In the genomic region with DNA sequence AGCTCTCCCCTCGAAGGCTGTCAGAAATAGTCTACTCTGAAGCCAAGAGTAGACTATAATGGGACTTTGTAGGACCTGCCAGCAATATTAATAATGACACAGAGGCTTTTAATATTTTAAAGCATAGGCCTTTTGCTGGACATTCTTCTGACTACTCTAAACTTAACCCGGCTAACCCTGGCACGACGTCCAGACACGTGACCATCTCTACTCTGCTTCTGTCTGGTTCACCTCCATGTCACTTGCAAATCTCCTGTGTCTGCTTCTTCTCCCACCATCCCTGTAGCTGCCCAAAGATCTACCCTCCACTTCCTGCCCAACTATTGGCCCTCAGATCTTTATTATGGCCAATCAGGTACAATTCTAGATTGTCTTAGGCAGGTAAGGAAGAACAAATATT, we compare ENCODE assay signal across 23 mouse cellular contexts. TPM values are rescaled to one million over a fixed set of nuclear protein-coding genes. Genes with fewer than 3 reads are reported as not detected.
DNase-seq lines count a peak whose midpoint lies in the region; ATAC-seq and TF ChIP-seq lines count a peak whose summit lies in the region.
"Had no signal": no experiment of that assay in that cellular context is flagged by ENCODE, and none has a peak within 500 bp of the region (broad histone marks: within the 10 kb centered on the region; RNA-seq: fewer than 3 reads in every experiment).

No protein-coding gene starts in this region.

- no peak overlapping the region for H3K4me3 ChIP-seq in heart, embryonic 15.5 days
- no peak overlapping the region for H3K4me3 ChIP-seq in heart, postnatal 0 days (ENCODE audit: low read depth, low read length)
- H3K4me3 ChIP-seq in heart, embryonic 12.5 days, result no peak overlapping the region
- H3K4me3 ChIP-seq: embryonic facial prominence, embryonic 10.5 days; embryonic facial prominence, embryonic 12.5 days; forebrain, embryonic 13.5 days; forebrain, embryonic 15.5 days had no signal

- H3K4me2 ChIP-seq in heart, embryonic 15.5 days, result no peak overlapping the region
- no peak overlapping the region for H3K4me2 ChIP-seq in heart, postnatal 0 days (ENCODE audit: low read depth, low read length)
- no peak overlapping the region for H3K4me2 ChIP-seq in heart, embryonic 12.5 days
- H3K4me2 ChIP-seq: embryonic facial prominence, embryonic 12.5 days; forebrain, embryonic 13.5 days; forebrain, embryonic 15.5 days had no signal

- TF ChIP-seq CTCF in heart, postnatal 0 days (IDR thresholded peaks at IDR 0.05; ENCODE audit: low read depth), result no peak

- H3K27ac ChIP-seq in heart, embryonic 15.5 days, result peak overlapping the region; percentile 46
- H3K27ac ChIP-seq in heart, postnatal 0 days (ENCODE audit: low read depth), result peak overlapping the region; percentile 56
- H3K27ac ChIP-seq in heart, embryonic 12.5 days (ENCODE audit: poor library complexity, severe bottlenecking), result no peak overlapping the region
- H3K27ac ChIP-seq: embryonic facial prominence, embryonic 10.5 days; embryonic facial prominence, embryonic 12.5 days; forebrain, embryonic 13.5 days; forebrain, embryonic 15.5 days had no signal

- intact Hi-C loops in heart, postnatal 25 days (cut with DNase I), result no loop called here

- no peaks in the 10 kb centered on the region for H3K36me3 ChIP-seq in heart, embryonic 15.5 days
- H3K36me3 ChIP-seq in heart, postnatal 0 days (replicated peaks; ENCODE audit: control insufficient read depth, insufficient read depth, low read length), result no peaks in the 10 kb centered on the region
- H3K36me3 ChIP-seq in heart, embryonic 12.5 days, result no peaks in the 10 kb centered on the region
- H3K36me3 ChIP-seq: embryonic facial prominence, embryonic 10.5 days; embryonic facial prominence, embryonic 12.5 days; forebrain, embryonic 15.5 days; G1E had no signal

- DNase-seq in heart, adult 11 months, result peak; percentile 78
- DNase-seq in heart, postnatal 25 days (ENCODE audit: low spot score), result no peak
- DNase-seq in heart, postnatal 4 days, result no peak
- peak; percentile 26 for DNase-seq in heart, postnatal 0 days (ENCODE audit: low spot score)
- DNase-seq: adrenal gland, adult 8-10 months; adrenal gland, postnatal 14 days; adrenal gland, postnatal 36 days; cerebellum, adult 11-12 months; cerebellum, adult 2 months; cerebellum, adult 9-10 months; cerebellum, postnatal 10 days; cerebellum, postnatal 25 days had no signal

- H3K4me1 ChIP-seq in heart, embryonic 15.5 days (replicated peaks), result peaks cover 12% of the 10 kb centered on the region
- peaks cover 5% of the 10 kb centered on the region for H3K4me1 ChIP-seq in heart, postnatal 0 days (ENCODE audit: control insufficient read depth, insufficient read depth)
- peaks cover 14% of the 10 kb centered on the region; the same call in 1 of the 2 replicates for H3K4me1 ChIP-seq in heart, embryonic 12.5 days (replicated peaks)
- H3K4me1 ChIP-seq: embryonic facial prominence, embryonic 10.5 days; embryonic facial prominence, embryonic 12.5 days; forebrain, embryonic 13.5 days; forebrain, embryonic 15.5 days had no signal

- H3K9me3 ChIP-seq in heart, embryonic 15.5 days (replicated peaks), result no peaks in the 10 kb centered on the region
- H3K9me3 ChIP-seq in heart, postnatal 0 days (replicated peaks; ENCODE audit: control insufficient read depth, low read length), result no peaks in the 10 kb centered on the region
- H3K9me3 ChIP-seq in heart, embryonic 12.5 days (replicated peaks), result no peaks in the 10 kb centered on the region
- H3K9me3 ChIP-seq: embryonic facial prominence, embryonic 10.5 days; embryonic facial prominence, embryonic 12.5 days; forebrain, embryonic 13.5 days; forebrain, embryonic 15.5 days; G1E had no signal

- no peak for TF ChIP-seq EP300 in heart, postnatal 0 days (IDR thresholded peaks at IDR 0.05; ENCODE audit: low read depth)

- no peak for ATAC-seq in heart, embryonic 15.5 days (replicated peaks; ENCODE audit: insufficient number of reproducible peaks, insufficient read depth, low FRiP score, low read depth)
- ATAC-seq in heart, postnatal 0 days (ENCODE audit: insufficient read depth, low read depth), result peak; percentile 62
- ATAC-seq in heart, embryonic 12.5 days (ENCODE audit: insufficient number of reproducible peaks, low FRiP score), result no peak
- ATAC-seq: activated CD4-positive, CD25-positive, alpha-beta regulatory T cell, adult 4 months; CD4-positive, CD25-positive, alpha-beta regulatory T cell, adult 4 months; forebrain, embryonic 13.5 days; forebrain, embryonic 15.5 days; Patski had no signal

- H3K27me3 ChIP-seq in heart, embryonic 15.5 days, result no peaks in the 10 kb centered on the region
- no peaks in the 10 kb centered on the region for H3K27me3 ChIP-seq in heart, postnatal 0 days (ENCODE audit: control insufficient read depth, insufficient read depth, low read length)
- H3K27me3 ChIP-seq in heart, embryonic 12.5 days (replicated peaks), result no peaks in the 10 kb centered on the region
- H3K27me3 ChIP-seq: CH12.LX; embryonic facial prominence, embryonic 12.5 days; forebrain, embryonic 13.5 days; forebrain, embryonic 15.5 days; Patski had no signal

- H3K9ac ChIP-seq in heart, embryonic 15.5 days, result no peak overlapping the region
- no peak overlapping the region for H3K9ac ChIP-seq in heart, postnatal 0 days (replicated peaks; ENCODE audit: low read depth, low read length)
- no peak overlapping the region for H3K9ac ChIP-seq in heart, embryonic 12.5 days
- H3K9ac ChIP-seq: embryonic facial prominence, embryonic 12.5 days; forebrain, embryonic 13.5 days; forebrain, embryonic 15.5 days had no signal

- 62% methylated on average over 5 of the region's 5 CpGs for WGBS in heart, embryonic 15.5 days
- 32% methylated on average over 5 of the region's 5 CpGs for WGBS in heart, postnatal 0 days
- WGBS in heart, embryonic 12.5 days, result 55% methylated on average over 5 of the region's 5 CpGs

RNA-seq across cellular contexts. Expression of gene Ktn1, which starts 20.9 kb away (rescaled TPM):
- 100 to 1,000 TPM; 187 to 193 TPM for total RNA-seq in heart, postnatal 25 days (2021)
- 55.8 and 82.7 TPM in 2 replicates for polyA plus RNA-seq in heart, embryonic 15.5 days (2015; fragmentation: Nextera tagmentation; extraction: Ambion mirVana)
- total RNA-seq in heart, postnatal 4 days (2021), result 100 to 1,000 TPM; 154 to 156 TPM
- total RNA-seq in heart, postnatal 0 days (2014; rRNA removed; ENCODE audit: low replicate concordance), result 31.7 and 35.6 TPM in 2 replicates
- polyA plus RNA-seq in heart, postnatal 0 days (2015; fragmentation: Nextera tagmentation; extraction: Ambion mirVana), result 104 and 107 TPM in 2 replicates
- polyA plus RNA-seq in heart, embryonic 12.5 days (2016; fragmentation: Nextera tagmentation; extraction: Ambion mirVana), result 93.5 and 102 TPM in 2 replicates

RNA-seq across cellular contexts. Expression of gene Atg14, which starts 56.9 kb away (rescaled TPM):
- 10 to 100 TPM; 10.1 TPM for total RNA-seq in heart, postnatal 25 days (2021)
- 10.9 and 11.5 TPM in 2 replicates for polyA plus RNA-seq in heart, embryonic 15.5 days (2015; fragmentation: Nextera tagmentation; extraction: Ambion mirVana)
- total RNA-seq in heart, postnatal 4 days (2021), result 1 to 10 TPM; 6.9 to 7.0 TPM
- 1.3 and 44.1 TPM in 2 replicates for total RNA-seq in heart, postnatal 0 days (2014; rRNA removed; ENCODE audit: low replicate concordance)
- 10.9 and 11.8 TPM in 2 replicates for polyA plus RNA-seq in heart, postnatal 0 days (2015; fragmentation: Nextera tagmentation; extraction: Ambion mirVana)
- polyA plus RNA-seq in heart, embryonic 12.5 days (2016; fragmentation: Nextera tagmentation; extraction: Ambion mirVana), result 12.3 TPM in 2 replicates

Comparison
In these comparisons a context has a peak if more than half of its experiments do, and no peak if none do; other contexts are left out.
1. DNase-seq: peak in heart, adult 11 months (single experiment) and heart, postnatal 0 days (single experiment); none in heart, postnatal 25 days (single experiment) and heart, postnatal 4 days (single experiment).